Mouse (Mus musculus): ENCODE measurements around the gene Ran.
"Not testable (repeated sequence)": the region's sequence is repeated elsewhere in the genome, so short reads cannot be mapped to it uniquely, and the experiment has no call there.

Ran gene

DNA sequence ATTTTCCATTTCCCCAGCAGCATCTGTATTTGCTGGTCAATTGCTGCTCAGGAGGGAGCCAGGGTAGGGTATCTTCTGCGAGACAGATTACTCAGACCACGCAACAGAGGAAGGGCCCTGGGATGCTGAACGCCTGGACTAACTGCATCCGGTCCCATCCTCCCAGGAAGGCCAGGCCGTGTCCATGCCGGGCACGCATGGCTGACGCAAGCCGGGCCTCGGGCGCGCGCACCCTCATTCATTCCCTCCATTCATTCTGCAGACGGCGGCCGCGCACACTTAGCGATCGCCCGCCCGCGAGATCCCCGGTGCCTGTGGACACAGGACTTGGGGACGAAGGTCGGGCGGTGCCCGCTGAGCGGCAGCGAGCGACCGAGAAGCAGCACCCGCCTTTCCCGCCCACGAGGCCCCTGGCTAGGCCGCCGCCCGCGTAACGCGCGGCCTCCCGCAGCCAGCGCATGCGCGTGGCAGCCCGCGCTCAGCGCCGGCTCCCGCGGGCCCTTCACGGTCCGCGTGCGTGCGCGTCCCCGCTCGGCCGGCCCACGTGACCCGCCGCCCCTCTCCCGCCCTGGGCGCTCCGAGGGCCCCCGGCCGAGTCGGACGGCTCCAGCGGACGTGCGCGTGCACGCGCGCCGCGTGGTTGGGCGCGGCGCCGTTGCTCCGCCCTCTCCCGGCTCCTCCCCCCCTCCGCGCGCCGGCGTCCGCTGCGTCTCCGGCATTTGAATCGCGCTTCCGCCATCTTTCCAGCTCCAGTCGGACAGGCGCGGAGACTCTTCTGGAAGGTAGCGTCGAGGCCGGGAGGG lies at the start of gene Ran:
Ran (plus strand) TSS at position 573 of the 803 bp plus-strand sequence.
- peak; percentile 81 for DNase-seq (ENCODE audit: low spot score)

GRCm38 (mm10) chr5:128970878-128971277 lies 49.0 kb upstream of the Ran start:
- no peak for DNase-seq (ENCODE audit: low spot score)

GRCm38 (mm10) chr5:128971298-128971697 lies 48.6 kb upstream of the Ran start:
- DNase-seq (ENCODE audit: low spot score): peak; percentile 36

DNA sequence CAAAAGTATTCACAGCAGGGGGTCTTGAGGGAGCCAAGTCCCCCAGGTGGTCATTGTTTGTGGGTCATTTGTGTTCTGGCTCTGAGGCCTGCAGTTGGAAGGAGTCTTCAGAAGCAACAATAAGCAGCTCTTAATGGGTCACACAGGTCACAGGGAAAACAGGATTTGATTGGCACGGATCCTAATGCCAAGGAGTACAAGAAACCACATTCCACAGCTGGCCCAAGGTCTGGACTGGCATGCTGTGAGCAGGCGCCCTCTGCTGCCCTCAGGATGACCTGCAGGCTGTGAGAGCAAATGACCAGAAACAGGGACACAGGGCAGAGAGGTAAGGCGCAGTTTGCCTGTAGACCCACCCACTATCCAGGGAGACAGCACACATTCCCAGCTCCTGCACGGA lies 43.6 kb upstream of the Ran start:
- no peak for DNase-seq (ENCODE audit: low spot score)

DNA sequence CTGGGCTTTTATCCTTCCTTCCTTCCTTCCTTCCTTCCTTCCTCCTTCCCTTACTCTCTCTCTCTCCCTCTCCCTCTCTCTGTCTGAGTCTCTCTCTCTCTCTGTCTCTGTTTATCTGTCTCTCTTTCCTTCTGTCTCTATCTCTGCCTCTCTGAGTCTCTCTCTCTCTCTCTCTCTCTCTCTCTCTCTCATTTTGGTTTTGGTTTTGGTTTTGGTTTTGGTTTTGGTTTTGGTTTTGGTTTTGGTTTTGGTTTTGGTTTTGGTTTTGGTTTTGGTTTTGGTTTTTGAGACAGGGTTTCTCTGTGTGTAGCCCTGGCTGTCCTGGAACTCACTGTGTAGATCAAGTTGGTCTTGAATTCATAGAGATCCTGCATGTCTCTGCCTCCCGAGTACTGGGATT lies 42.4 kb upstream of the Ran start:
- not testable (repeated sequence) for DNase-seq (ENCODE audit: low spot score)

DNA sequence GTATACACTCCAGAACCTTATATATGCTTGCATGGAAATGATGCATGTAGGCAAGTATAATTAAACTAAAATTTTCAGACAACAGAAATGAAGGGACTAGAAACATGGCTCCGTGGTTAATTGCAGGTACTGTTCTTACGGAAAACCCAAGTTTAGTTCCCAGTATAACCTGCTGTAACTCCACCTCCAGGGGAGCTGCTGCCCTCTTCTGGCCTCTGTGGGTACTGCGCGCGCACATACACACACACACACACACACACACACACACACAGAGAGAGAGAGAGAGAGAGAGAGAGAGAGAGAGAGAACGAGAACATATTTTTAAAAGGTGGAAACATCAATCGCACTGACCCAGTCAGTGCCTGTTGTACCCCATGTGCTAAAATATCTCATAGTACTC lies 40.9 kb upstream of the Ran start:
- DNase-seq (ENCODE audit: low spot score): no peak

DNA sequence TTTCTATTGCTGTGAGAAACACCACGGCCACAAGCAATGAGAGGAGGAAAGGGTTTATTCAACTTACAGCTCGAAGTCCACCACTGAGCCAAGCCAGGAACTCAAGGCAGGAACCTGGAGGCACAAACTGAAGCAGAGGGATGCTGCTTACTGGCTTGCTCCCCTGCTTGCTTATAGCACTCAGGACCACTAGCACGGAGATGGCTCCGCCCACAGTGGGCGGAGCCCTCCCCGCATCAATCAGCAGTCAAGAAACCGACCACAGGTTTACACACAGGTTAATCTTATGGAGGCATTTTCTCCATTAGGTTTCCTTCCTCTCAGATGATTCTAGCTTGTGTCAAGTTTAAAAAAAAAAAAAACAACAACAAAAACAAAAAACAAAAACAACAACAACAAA lies 39.0 kb upstream of the Ran start:
- DNase-seq (ENCODE audit: low spot score): no peak

- DNase-seq (ENCODE audit: low spot score): peak; percentile 36
These were observed 38.3 kb upstream of the Ran start for GRCm38 (mm10) chr5:128981607-128982006.

GRCm38 (mm10) chr5:128984536-128984935 lies 35.3 kb upstream of the Ran start:
- DNase-seq (ENCODE audit: low spot score): no peak

- DNase-seq (ENCODE audit: low spot score): no peak
These were observed 33.9 kb upstream of the Ran start for GRCm38 (mm10) chr5:128985946-128986345.

DNA sequence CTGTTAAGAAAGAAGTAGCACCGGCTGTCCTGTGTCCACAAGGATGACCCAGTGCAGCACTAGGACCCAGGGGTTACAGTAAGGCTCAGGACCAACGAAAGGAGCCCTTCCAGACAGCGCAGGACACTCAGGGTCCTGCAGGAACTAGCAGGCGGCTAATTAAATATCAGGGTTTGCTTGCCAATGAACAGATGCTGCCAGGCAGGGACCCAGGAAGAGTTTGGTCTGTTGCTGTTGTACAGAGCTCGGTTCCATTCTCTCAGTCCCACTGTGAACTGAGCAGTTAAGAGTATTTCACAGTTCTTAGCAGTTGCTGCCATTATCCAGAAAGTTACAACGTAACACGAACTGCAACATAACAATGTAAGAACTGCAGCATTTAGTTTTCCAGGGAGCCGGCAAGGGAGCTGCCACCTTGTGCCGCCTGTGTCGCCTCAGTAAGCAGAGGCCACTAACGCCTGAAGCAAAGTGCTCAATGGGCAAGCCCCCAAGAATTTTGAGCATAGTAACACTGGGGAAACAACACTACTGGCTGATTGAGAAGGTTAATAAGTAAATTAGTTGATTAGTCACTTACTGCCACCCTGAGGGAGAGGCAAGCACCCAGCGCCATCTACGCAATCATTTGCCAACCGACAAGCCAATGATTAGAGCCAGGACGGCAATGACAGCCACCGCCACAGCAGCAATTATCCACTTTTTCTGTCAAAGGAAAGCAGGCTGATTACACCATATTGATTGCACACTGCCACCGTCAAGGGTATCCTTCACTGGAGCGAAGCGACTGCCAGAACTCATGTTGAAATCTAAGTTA lies 32.5 kb upstream of the Ran start:
- DNase-seq (ENCODE audit: low spot score): no peak

- DNase-seq (ENCODE audit: low spot score): no peak
These were observed 19.0 kb upstream of the Ran start for GRCm38 (mm10) chr5:129000706-129001468.

DNA sequence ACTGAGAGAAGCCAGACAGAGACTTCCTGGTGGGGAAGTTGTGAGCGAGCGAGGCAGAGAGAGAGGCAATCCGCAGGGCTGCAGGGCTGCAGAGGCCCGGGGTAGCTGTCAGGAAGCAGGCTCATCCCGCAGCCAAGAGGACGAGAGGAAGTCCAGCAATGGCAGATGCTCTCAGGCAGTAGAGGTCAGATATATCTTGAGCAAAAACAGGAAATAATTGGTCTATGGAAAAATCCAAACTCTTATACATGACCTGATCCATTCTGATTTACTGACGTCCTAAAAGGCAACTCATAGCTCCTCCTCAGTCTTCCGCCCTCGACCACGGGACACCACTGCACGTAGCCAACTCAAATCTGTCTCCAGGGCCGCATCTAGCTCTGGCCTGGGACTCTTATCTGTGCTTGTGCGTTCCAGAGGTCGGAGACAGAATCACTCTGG lies 17.3 kb upstream of the Ran start:
- DNase-seq (ENCODE audit: low spot score): no peak

DNA sequence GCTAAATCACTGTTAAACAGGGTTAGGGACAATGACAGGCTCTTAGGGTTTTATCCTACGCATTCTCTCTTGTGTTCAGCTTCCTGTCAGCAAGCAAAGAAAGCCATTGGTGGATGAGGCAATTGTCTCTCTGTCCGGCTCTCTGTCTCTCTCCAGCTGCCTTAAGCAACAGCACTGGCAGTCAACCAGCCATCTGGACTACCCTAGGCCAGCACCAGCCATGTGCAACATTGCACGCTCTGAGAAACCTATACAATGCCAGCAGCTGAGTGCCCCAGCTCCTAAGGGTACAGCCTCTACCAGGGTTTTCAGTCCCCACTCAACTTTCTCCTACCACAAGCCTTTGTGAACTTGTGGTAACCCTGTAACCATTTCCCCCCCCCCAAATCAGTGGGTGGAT lies 14.5 kb upstream of the Ran start:
- DNase-seq (ENCODE audit: low spot score): no peak

GRCm38 (mm10) chr5:129006031-129006788 lies 13.7 kb upstream of the Ran start:
- no peak for DNase-seq (ENCODE audit: low spot score)

- DNase-seq (ENCODE audit: low spot score): no peak
These were observed 12.5 kb upstream of the Ran start for GRCm38 (mm10) chr5:129007105-129007957.

DNA sequence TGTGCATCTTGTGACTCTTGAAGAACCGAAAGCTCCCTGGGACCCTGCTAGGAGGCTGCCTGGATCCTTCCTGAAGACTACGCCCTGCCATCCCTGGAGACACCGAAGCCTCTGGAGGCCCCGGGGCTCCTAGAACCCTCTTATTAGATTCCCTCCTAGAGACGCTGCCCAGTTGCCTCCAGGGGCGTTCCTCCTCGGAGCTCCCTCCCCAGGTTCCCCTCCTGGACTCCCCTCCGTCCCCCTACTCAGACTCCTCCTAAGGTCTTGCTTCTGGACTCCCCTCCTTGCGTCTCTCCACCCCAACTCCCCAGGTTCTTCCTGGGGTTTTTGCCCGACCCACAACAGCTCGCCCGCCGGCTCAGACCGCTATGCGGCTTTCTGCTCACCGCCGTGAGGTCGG lies 11.9 kb upstream of the Ran start:
- no peak for DNase-seq (ENCODE audit: low spot score)

GRCm38 (mm10) chr5:129008412-129008826 lies 11.4 kb upstream of the Ran start, which contains the start of gene Stx2:
Gene Stx2 (minus strand): TSS chr5:129008574.
- peak; percentile 79 for DNase-seq (ENCODE audit: low spot score)

DNA sequence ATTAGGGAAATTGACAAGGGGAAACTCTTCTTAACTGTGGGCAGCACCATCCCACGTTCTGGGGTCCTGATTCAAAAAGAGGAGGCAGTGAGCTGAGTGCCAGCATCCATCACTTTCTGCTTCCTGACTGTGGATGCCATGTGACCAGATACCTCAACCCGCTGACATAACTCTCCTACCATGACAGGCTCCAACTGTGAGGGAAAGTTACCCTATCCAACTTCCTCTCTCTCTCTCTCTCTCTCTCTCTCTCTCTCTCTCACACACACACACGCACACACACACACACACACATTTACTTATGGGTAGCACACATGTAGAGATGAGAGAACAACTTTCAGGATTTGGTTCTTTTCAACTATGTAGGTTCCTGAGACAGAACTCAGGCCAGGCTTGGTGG lies 10.3 kb upstream of the Ran start:
- no peak for DNase-seq (ENCODE audit: low spot score)

DNA sequence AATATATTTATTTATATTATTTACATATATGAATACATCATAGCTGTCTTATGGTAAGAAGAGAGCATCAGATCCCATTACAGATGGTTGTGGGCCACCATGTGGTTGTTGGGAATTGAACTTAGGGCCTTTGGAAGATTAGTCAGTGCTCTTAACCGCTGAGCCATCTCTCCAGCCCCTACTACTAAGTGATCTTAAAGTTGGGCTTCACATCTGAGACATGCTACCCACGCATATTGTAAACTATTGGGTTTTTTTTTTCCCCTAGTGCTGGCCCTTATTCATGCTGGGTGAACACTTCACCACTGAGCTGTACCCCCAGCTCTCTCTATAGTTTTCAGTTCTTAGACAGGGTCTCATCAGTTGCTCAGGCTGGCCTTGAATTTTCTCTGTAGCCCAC lies 8.9 kb upstream of the Ran start:
- DNase-seq (ENCODE audit: low spot score): no peak

- no peak for DNase-seq (ENCODE audit: low spot score)
These were observed 4.8 kb upstream of the Ran start for GRCm38 (mm10) chr5:129015020-129015419.
